Mouse (Mus musculus) adrenal gland, postnatal 10 days (tissue): ENCODE measurements around the gene Npc1l1. TPM values are rescaled to one million over a fixed set of nuclear protein-coding genes. Genes with fewer than 3 reads are reported as not detected.
"Not testable (repeated sequence)": the region's sequence is repeated elsewhere in the genome, so short reads cannot be mapped to it uniquely, and the experiment has no call there.

Source experiments
- DNase-seq: peaks from one replicate; pipeline ENCODE4 v3.0.0; 2021; ENCODE audit warnings: mixed read lengths
- long read RNA-seq, 2 experiments: library from polyadenylated mRNA; stranded (forward); transcript quantifications; one replicate each; pipeline ENCODE4 v2.0.0; 2021
- total RNA-seq, 2 experiments: library from RNA; stranded (reverse); gene quantifications; 2 replicates each; pipeline ENCODE4 v1.2.3; 2021

Gene Npc1l1
- not detected for total RNA-seq
- long read RNA-seq, experiment 1, result 0 reads
- long read RNA-seq, experiment 2, result 0 reads

DNA sequence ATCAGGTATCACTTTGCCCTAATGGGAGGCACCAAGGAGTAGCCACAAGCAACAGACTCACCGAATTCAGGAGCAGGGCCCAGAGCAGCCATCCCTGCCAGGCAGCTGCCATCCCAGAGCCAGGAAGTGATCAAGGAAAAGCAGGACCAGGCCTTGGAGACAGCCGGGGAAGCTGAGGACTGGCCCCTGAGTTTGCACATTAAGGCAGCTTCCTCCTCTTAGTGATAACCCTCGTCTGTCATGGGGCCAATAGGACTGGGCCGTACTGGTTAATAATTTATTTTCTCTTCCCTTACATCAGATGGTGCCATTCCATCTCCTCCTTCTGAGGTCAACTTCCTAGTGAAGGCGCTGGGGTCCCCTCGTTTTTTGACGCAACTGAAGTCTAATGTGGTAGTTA, at the start of gene Npc1l1:
Gene Npc1l1, minus strand, starts transcription at position 132 of the 400 bp plus-strand sequence.
- no peak for DNase-seq

DNA sequence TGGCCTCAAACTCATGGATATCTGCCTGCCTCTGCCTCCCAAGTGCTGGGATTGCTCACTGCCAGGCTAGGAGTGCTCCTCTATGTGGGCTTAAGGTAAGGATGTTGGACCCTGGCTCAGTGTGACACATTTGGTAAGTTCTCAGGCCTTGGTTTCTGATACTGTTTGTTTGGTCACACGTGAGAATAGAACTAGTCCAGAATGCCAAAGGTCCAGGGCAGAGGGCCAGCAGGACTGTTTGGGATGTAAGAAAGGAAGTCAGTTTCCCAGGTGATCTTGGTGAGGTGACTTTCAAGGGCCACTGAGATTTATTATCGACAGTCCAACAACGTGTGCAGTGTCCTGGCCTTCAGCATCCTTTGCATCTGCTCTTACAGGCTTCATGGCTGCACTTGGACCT, 46.5 kb upstream of the Npc1l1 start:
- no peak for DNase-seq

DNA sequence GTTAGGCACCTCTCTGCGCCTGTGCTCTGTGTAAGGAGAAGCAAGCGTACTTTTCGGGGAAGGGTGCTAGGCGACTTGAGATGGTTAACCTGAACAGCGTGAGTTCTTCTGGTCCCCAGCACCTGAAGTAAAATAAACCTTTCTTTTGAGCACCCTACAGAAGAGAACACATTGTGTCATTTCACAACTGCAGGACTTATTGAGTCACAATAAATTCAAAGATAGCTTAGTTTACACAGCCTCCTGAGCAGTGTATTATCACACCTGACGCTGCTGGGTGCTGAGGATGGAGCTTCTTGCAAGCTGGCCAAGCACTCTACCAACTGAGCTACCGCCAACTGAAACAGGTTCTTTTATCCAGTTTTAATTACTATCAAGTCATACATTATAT, 45.1 kb upstream of the Npc1l1 start:
- no peak for DNase-seq

DNA sequence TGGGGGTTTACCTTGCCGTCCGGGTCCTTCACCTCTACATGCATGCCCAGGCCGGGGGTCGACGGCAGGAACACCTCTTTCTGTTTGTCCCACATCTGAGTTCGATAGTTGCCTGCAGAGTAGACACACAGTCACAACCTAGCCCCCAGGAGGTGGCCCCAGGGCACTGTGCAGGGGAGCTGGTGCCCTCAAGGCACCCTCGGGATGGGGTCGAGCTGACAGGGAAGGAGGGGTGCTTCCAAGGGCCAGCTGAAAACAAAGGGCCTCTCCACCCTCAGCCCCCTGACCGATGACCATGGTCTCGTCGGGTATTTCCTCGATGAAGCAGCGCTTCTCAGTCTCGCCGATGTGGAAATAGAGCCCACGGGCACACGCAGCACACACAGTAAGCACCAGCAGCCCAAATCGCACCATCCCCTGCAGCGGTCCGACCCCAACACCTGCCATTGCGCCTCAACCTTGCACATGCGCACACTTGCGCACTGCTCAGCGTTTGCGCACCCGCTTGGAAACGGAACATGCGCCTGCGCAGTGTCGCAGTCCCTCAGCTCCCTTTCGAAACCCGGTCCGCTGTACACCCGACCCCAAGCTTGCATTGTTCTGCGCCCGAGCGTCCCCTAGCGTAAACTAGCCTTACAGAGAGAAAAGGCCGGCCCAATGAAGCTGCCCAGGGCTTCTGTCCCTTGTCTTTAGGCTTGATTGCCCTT, 44.6 kb upstream of the Npc1l1 start, which contains the start of gene Tmed4:
Gene Tmed4, minus strand, starts transcription at position 484 of the 707 bp plus-strand sequence.
- DNase-seq, result peak; percentile 99

DNA sequence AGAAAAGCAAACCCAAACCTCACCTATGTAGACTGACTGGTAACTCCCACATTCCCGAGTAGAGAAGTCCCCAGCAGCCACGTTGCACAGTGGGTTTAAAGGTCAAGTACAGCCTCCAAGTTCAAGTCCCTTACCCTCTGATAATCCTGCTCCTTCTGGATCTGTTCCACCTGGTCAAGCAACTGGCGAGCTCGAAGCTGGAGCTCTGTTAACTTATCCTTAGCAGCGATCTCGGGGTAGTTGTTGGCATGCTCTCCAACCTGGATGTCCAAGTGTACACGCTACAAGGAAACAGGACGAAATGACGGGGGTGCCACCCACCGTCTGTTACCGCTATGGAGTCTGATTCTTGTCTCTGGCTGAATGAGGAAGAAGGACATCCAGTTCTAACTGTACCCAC, 43.7 kb upstream of the Npc1l1 start:
- DNase-seq, result no peak

DNA sequence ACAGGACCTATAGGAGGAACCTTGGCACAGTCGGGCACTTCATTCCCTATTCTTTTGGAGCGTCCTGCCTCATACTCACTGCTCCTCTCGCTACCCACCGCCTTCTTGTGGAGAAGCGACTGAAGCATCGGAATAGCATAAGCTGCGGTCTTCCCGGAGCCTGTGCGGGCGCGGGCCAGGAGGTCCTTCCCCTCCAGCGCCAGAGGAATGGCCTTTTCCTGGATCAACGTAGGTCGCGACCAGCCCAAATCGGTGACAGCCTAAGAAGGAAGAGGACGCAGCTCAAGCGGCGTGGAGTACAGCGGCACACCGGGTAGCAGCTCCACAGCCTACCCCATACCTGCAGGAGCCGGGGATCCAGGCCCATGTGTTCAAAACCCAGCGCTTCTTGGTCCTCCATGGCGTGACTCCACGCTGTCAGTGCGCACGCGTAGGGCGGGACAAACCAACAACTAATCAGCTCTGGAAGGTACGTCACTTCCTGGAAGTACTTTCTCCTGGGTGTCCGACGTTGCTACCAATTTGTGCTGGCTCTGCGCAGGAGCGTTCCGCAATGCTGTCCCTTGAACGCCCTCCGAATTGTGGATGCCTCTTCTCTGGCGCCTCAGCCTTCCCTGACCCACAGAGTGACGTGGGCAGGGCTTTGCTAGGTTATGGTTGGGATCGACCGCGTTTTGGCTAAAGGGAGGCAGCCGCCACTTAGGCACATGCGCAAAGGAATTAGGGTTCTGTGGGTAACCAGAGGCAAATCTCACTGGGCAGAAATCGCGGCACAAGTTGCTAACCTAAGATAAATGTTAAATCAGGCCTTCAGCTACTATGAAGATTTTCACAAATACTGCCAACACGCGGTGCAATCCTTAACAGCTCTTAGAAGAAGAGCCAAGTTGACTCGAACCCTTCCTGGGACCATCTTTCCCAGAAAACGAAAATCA, 37.6 kb upstream of the Npc1l1 start, which contains the start of gene Ddx56:
Gene Ddx56, minus strand, starts transcription at position 453 of the 935 bp plus-strand sequence.
- peak; percentile 91 for DNase-seq

DNA sequence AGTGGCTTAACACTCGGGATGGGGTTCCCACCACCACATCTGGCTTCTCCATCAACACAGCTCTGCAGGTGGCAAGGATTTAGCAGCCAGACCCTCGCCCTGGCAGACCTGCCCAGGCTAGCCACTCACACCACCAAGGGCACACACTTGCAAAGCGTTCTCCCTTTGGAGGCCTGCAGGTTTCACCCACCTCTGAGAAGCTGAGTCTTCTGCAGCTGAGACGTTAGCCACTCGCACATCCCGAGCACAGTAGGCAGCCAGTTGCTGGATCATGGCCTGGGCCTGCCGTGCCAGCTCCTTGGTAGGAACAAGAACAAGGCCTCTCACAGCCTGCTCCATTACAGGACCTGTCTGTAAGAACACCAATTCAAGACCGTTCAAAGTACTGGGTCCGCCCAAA, 36.7 kb upstream of the Npc1l1 start:
- no peak for DNase-seq

DNA sequence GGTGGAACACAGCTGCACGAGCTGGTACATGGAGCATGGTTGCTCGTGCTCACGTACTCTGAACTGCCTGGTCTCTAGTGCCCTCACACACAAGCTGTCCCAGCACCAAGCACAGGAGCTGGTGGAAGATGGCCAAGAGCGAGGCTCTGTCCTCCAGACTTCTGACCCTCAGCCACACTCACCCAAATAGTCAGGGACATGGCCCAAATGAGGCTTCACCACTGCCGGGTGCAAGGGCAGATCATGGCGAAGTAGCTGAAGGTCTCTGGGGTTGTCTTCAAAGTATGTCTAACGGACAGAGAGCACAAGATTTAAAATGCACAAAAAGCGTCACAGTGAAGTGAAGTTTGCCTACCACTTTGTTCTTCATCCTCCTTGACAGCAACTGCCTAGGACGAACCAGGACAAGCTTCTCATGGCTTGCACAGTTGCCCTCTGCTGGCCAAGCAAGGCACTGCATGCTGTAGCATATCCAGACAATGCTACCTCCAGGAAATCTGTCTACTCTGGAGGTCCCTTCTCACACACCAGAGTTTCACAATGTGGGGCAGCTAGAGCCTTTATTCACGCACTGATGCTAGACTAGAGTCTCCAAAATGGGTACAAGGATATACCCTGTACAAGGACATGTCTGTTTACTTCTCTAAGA, 31.6 kb upstream of the Npc1l1 start:
- DNase-seq, result peak; percentile 81

DNA sequence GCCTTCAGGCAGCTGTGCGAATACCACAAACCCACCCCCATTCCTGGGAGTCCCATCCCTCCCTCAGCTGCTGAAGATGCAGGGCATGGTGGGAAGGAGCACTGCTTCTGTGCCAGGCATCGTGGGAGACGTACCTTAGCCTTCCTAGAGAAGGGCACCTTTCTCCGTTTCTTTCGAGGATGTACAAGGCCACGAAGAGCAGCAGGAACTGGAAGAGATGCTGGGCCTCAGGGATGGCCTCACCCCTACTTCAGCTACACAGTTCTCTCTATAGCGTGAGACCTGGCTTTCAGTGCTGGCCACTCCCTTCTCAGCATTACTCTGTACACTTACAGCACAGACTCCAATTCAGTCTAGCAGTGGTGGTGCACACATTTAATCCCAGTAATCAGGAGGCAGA, 29.5 kb upstream of the Npc1l1 start:
- no peak for DNase-seq

DNA sequence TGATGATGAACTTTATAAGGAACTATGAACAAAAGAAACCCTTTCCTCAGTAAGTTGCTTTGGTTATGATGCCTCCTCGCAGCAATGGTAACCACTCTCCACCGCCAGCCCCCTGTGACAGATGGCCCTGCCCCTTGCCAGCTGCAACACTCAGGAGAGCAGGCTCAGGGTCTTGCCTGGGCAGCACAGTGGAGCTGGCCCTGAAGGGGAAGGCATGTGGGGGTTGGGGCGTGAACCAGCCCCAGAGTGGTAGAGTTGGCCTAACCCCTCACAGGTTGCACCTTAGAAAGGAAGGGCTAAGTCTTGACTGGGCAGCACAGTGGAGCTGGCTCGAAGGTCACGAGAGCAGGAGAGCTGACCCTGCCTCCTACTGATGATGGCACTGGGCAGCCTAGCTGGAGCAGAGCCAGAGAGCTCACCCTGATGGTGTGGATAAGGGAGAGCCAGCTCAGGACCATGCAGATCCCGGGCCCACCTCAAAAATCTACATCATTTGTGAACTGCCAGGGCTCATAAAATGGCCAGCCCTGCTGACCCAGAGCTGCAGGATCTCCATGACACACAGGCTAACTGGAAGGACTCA, 26.6 kb upstream of the Npc1l1 start:
- peak; percentile 49 for DNase-seq

DNA sequence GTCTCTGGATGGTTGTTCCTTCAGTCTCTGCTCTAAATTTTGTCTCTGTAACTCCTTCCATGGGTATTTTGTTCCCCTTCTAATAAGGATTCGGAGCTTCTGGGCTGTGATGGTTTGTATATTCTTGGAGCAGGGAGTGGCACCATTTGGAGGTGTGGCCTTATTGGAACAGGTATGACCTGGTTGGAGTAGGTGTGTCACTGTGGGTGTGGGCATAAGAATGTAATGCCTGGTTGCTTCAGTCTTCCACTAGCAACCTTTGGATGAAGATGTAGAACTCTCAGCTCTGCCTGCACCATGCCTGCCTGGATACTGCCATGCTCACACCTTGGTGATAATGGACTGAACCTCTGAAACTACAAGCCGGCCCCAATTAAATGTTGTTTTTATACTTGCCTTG, 24.7 kb upstream of the Npc1l1 start:
- DNase-seq, result not testable (repeated sequence)

DNA sequence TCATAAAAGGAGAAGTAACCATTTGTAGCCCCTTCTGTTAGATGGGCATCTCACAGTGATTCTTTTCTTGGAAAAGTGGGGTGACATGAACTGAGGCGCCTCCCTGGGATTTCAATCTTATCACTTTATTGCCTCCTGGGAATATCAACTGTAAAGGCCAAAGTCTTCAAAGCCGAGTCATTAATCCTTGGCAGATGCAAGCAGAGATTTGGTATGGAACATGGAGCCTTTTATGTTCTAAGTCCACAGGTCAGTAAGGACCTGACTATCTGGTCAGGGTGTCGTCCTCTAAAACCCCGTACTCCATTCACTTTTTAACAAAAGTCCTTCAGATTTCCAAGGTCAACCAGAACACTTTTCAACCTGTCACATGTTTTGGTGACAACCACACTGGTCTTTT, 22.9 kb upstream of the Npc1l1 start:
- DNase-seq, result no peak

DNA sequence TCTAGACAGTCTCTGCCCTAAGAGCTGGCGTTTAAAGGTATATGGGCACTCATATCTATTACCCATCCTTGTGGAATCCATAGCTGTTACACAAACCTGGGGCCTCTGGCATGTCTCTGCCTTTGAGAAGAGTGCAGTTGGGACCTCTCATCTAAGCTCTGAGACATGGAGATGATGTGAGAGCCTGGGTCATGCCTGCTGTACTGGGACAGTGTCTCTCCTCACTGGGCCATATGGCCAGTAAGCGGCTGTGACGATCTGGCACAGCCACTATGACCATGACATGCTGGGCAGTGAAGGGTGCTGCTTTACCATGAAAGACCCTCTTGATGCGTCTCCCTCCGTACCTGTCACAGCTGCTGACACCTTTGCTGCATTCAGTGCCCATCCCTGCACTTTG, 22.3 kb upstream of the Npc1l1 start:
- DNase-seq, result no peak

DNA sequence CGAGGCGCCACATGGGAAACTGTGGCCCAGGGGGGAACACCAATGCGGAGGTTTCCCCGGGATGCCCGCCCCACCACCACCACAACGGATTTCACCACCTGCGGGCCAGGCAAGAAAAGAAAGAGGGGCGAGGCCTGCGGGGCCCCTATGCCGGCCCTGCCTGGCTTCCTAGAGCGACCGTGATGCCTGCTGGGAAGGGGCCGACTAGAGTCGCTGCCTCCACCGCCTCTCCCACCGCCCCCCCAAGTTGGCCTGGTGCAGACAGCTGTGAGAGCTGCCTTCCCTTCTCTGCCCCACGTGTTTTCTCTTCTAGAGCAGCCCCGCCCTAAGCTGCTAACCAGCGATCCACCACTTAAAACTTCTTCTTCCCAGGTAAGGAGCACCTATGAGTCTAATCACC, 14.8 kb upstream of the Npc1l1 start:
- no peak for DNase-seq

DNA sequence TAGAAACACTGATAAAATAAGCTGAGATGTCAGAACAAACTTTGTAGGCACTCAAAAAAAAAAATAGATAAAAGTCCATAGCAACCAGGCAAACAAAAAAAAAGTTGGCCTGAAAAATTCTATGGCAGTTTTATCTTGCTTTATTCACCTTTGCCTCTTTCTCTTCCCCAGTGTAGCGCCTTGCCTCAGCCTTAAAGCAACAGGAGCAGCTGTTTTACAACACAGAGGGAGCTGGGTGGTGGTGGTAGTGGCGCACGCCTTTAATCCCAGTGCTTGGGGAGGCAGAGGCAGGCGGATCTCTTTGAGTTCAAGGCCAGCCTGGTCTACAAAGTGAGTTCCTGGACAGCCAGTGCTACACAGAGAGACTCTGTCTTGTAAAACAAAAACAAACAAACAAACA, 3.1 kb upstream of the Npc1l1 start:
- DNase-seq, result no peak

DNA sequence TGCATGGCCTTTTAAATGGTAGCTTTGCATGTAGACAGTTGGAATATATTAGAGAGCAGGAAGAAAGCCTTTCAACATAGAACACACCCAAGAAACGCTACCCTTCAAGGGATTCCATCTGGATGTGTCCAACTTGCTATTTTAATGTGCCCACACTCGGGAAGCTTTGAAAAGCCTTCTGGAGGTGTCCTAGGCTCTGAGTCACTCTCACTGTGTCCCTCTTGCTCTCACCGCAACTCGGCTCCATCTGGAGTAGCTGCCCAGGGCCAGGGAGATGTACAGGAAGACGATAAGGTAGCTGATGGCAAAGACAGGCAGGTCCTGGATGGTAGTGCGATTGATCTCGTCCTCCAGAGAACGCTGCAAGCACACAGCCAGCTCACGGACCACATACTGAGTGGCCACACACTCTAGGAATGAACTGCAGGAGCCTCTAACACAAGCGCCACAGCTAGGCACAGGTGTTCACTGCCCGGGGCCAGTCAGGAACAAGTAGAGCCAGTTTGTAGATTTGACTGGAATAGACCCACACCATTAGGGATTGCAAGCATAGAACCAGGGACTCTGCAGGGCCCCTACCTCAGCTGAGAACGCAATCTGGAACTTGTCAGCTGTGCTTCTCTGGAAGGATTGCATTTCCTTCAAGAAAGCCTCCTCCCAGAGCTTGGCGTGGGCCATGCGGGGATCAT, 5.3 kb downstream of the Npc1l1 start:
- no peak for DNase-seq

DNA sequence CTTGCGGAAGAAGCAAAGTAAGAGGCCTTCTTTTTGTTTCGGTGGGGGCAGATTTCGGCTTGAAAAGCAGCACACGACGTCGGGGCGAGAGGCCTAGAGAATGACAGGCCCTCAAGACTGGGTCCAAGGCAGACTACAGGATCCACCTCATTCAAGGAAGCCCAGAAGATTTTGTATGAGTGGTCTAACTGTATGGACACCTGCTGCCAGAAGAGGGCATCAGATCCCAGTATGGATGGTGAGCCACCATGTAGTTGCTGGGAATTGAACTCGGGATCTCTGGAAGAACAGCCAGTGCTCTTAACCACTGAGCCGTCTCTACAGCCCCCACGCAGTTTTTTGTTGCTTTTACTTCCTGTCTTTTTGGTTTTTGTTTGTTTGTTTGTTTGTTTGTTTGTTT, 7.8 kb downstream of the Npc1l1 start:
- no peak for DNase-seq

DNA sequence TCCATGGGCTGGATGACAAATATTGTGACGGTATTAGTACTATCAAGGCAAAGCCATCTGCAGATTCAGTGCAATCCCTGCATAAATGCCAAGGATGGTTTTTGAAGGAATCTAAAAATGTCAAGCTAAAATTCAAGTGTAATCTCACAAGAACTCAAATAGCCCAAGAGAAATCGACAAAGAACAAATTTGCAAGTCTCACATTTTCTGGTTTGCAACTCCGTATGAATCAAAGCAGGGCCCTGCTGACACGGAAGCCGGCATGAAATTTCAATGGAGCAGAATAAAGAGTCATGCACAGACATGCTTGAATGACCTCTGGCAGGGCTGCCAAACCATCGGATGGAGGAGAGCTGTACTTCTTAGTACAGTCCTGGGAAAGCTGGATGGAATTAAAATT, 10.0 kb downstream of the Npc1l1 start:
- DNase-seq, result no peak

DNA sequence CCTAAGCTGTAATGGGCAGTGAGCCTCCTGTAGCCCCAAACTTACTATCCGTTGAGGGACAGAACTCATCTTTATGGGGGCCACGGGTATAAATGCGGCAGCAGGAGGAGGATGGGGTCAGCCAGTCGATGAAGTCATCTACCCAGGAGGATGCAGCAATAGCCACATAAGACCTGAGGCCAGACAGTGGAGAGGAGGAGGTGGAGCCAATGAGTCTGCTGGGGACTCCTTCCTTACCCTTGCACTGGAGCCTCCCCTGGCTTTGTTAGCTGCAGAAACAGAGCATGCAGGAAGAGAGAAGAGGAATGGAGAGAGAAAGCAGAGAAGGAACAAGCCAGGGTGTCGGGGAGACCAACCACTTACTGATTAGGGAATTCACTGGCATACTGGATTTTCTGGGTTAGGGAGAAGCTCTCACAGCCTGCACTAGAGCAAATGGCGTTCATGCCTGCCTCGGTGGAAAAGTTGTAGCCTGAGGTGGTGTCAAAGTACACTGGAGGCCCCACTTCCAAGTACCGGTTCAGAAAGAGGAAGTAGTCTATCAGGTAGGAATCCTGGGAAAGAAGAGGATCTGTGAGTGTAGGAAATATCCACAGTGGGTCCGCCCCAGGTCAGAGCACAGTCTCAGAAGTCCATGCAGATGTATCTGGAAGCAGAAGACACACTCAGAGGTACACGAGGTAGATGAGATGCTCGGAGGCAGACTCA, 11.6 kb downstream of the Npc1l1 start:
- DNase-seq, result no peak

DNA sequence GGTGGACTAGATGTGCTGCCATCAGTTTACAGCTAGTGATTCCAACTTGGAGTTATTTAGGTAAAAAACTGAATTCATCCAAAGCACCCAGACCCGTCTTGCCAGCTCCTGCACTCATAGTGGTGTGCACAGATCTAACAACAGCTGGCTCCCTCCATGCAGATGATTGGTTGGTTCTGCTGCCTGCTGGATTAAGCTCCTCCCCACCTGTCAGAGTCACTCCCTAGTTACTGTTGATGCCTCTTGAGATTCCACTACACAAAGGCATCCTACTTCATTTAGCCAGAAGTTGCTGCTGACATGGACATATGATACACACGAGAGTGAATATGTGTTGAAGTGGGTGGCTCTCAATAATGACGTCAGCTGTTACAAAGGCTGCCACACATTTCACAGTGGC, 13.1 kb downstream of the Npc1l1 start:
- no peak for DNase-seq

DNA sequence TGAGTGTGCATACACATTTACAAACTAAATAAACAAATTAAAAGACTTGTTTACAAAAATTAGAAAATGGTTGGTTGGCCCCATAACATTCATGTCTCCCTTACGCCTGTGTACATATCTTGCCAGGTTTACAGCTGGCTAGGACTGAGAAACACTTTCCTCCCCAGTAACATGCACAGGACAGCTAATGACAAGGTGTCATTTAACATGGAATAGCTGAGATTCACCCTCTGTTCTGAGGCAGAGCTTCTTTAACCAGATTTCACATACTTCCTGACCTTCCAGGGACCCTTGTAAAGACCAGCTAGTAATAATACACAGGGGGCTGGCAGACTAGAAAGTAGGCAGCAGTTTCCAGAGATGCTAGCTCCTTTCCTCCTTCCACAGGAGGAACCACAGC, 21.8 kb downstream of the Npc1l1 start:
- DNase-seq, result no peak
